Comparison of ENCODE assay signal across 13 mouse cellular contexts in the genomic region with DNA sequence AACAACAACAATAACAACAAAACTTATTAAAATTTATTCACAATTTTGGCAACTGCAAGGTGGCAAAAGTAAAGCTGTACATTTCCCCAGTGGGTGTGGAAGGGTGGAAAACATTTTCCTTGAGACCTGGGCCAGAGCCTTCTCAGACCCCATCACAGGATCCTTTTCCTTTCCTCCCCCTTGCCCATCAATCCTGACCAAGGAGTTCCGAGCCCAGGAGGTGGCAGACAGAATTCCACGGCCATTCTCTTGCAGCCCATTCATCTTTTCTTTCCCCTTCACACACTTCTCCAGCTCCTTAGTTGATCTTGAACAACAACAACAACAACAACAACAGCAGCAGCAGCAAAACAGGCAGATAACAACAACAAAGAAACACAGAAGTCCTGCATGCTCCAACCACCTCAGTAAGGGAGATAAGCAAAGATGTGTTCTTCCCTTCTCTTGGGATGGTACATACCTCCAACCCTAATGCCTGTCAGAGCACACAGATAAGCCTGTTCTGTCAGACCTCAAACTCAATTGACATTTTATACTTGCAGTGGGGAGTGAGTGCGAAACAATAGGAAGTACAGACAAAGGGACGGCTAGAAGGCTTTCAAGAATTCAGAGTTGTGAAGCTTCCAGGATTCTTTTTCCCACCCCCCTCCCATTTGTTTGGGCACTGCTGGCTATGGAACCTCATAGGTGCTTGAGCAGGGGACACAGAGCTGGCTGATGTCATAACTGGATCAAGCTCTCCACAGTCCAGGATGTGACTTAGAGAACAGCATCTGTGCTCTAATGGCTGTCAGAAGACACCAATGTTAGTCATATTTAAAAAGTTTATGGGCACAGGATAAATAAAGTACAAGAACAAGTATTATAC. TPM values are rescaled to one million over a fixed set of nuclear protein-coding genes. Genes with fewer than 3 reads are reported as not detected.
DNase-seq lines count a peak whose midpoint lies in the region; ATAC-seq and TF ChIP-seq lines count a peak whose summit lies in the region.
"Had no signal": no experiment of that assay in that cellular context is flagged by ENCODE, and none has a peak within 500 bp of the region (broad histone marks: within the 10 kb centered on the region; RNA-seq: fewer than 3 reads in every experiment).

No protein-coding gene starts in this region.

- H3K36me3 ChIP-seq in embryonic facial prominence, embryonic 10.5 days (replicated peaks): no peaks in the 10 kb centered on the region
- no peaks in the 10 kb centered on the region for H3K36me3 ChIP-seq in forebrain, embryonic 10.5 days (replicated peaks)
- H3K36me3 ChIP-seq in hindbrain, embryonic 14.5 days (replicated peaks; ENCODE audit: control insufficient read depth, insufficient read depth): no peaks in the 10 kb centered on the region
- H3K36me3 ChIP-seq in midbrain, embryonic 16.5 days (ENCODE audit: control insufficient read depth, insufficient read depth, low read length): no peaks in the 10 kb centered on the region
- H3K36me3 ChIP-seq: heart, embryonic 15.5 days had no signal

- 0 out of 2 replicates have a peak overlapping the region, but pooled peaks have one; percentile 0 for H3K9ac ChIP-seq in hindbrain, embryonic 14.5 days
- no peak overlapping the region for H3K9ac ChIP-seq in midbrain, embryonic 16.5 days (ENCODE audit: low read depth, low read length)
- H3K9ac ChIP-seq: heart, embryonic 15.5 days had no signal

- H3K9me3 ChIP-seq in embryonic facial prominence, embryonic 10.5 days: no peaks in the 10 kb centered on the region
- H3K9me3 ChIP-seq in forebrain, embryonic 10.5 days: no peaks in the 10 kb centered on the region
- H3K9me3 ChIP-seq in hindbrain, embryonic 14.5 days (ENCODE audit: control insufficient read depth, low read length): no peaks in the 10 kb centered on the region
- no peaks in the 10 kb centered on the region for H3K9me3 ChIP-seq in midbrain, embryonic 16.5 days (replicated peaks; ENCODE audit: control insufficient read depth, low read length, poor library complexity, severe bottlenecking)
- H3K9me3 ChIP-seq: heart, embryonic 15.5 days had no signal

- H3K27ac ChIP-seq in embryonic facial prominence, embryonic 10.5 days (replicated peaks): no peak overlapping the region
- H3K27ac ChIP-seq in forebrain, embryonic 10.5 days: peak overlapping the region; percentile 99
- H3K27ac ChIP-seq in hindbrain, embryonic 14.5 days: peak overlapping the region; percentile 93
- H3K27ac ChIP-seq in midbrain, embryonic 16.5 days (ENCODE audit: low read length): peak overlapping the region; percentile 87
- H3K27ac ChIP-seq in layer of hippocampus, adult 2 months: no peak overlapping the region
- H3K27ac ChIP-seq: heart, embryonic 15.5 days had no signal

- peak overlapping the region; percentile 18; the same call in 1 of the 2 replicates for H3K4me3 ChIP-seq in embryonic facial prominence, embryonic 10.5 days
- peak overlapping the region; percentile 73 for H3K4me3 ChIP-seq in forebrain, embryonic 10.5 days
- no peak overlapping the region for H3K4me3 ChIP-seq in hindbrain, embryonic 14.5 days (replicated peaks; ENCODE audit: low read length)
- H3K4me3 ChIP-seq in midbrain, embryonic 16.5 days (ENCODE audit: low read depth, low read length): no peak overlapping the region
- H3K4me3 ChIP-seq in layer of hippocampus, adult 2 months: no peak overlapping the region
- H3K4me3 ChIP-seq: heart, embryonic 15.5 days had no signal

- peak overlapping the region; percentile 76 for H3K4me2 ChIP-seq in hindbrain, embryonic 14.5 days (replicated peaks)
- H3K4me2 ChIP-seq in midbrain, embryonic 16.5 days (ENCODE audit: low read length): no peak overlapping the region
- H3K4me2 ChIP-seq: heart, embryonic 15.5 days had no signal

- H3K4me1 ChIP-seq in embryonic facial prominence, embryonic 10.5 days: peaks cover 10% of the 10 kb centered on the region
- peaks cover 92% of the 10 kb centered on the region for H3K4me1 ChIP-seq in forebrain, embryonic 10.5 days
- H3K4me1 ChIP-seq in hindbrain, embryonic 14.5 days (replicated peaks; ENCODE audit: control insufficient read depth, insufficient read depth, low read length): no peaks in the 10 kb centered on the region
- H3K4me1 ChIP-seq in midbrain, embryonic 16.5 days (ENCODE audit: control insufficient read depth, insufficient read depth, low read length): no peaks in the 10 kb centered on the region

- TF ChIP-seq CTCF in layer of hippocampus, adult 2 months (conservative IDR thresholded peaks at IDR 0.05): no peak

- peaks cover 100% of the 10 kb centered on the region for H3K27me3 ChIP-seq in embryonic facial prominence, embryonic 10.5 days (replicated peaks; ENCODE audit: low read depth, poor library complexity, severe bottlenecking)
- H3K27me3 ChIP-seq in forebrain, embryonic 10.5 days (ENCODE audit: poor library complexity, severe bottlenecking): peaks cover 100% of the 10 kb centered on the region
- H3K27me3 ChIP-seq in hindbrain, embryonic 14.5 days (ENCODE audit: control insufficient read depth, insufficient read depth, low read length): peaks cover 85% of the 10 kb centered on the region
- H3K27me3 ChIP-seq in midbrain, embryonic 16.5 days (ENCODE audit: control insufficient read depth, insufficient read depth, low read depth, low read length): peaks cover 40% of the 10 kb centered on the region
- H3K27me3 ChIP-seq: CH12.LX had no signal

- WGBS in embryonic facial prominence, embryonic 10.5 days: 5% methylated on average over 4 of the region's 4 CpGs
- 1% methylated on average over 4 of the region's 4 CpGs for WGBS in forebrain, embryonic 10.5 days
- WGBS in hindbrain, embryonic 14.5 days: 10% methylated on average over 4 of the region's 4 CpGs
- WGBS in midbrain, embryonic 16.5 days: 16% methylated on average over 4 of the region's 4 CpGs

- DNase-seq in embryonic facial prominence, embryonic 10.5 days (ENCODE audit: low spot score): peak; percentile 24
- DNase-seq in forebrain, embryonic 10.5 days (ENCODE audit: extremely low spot score, low spot score): peak; percentile 43
- no peak for DNase-seq in hindbrain, embryonic 14.5 days (ENCODE audit: low spot score)
- DNase-seq in layer of hippocampus, adult 2 months (ENCODE audit: low spot score in 2 of 2): no peak
- DNase-seq in heart, adult 9 months (ENCODE audit: low spot score in 2 of 2): no peak
- no peak for DNase-seq in spleen, postnatal 4 days (ENCODE audit: low spot score in 2 of 2)
- DNase-seq: adrenal gland, postnatal 14 days; lung, adult 18-20 months had no signal

- no peak for ATAC-seq in hindbrain, embryonic 14.5 days (ENCODE audit: low FRiP score)
- no peak for ATAC-seq in midbrain, embryonic 16.5 days
- ATAC-seq: intestine, embryonic 16.5 days; Patski had no signal

RNA-seq across cellular contexts. Expression of gene Zic1, which starts 19.3 kb away (rescaled TPM):
- 1.5 and 1.7 TPM in 2 replicates for polyA plus RNA-seq in embryonic facial prominence, embryonic 10.5 days (2016; fragmentation: Nextera tagmentation; extraction: Ambion mirVana)
- 6.2 and 8.9 TPM in 2 replicates for polyA plus RNA-seq in forebrain, embryonic 10.5 days (2016; fragmentation: Nextera tagmentation; extraction: Ambion mirVana)
- 21.4 and 25.1 TPM in 2 replicates for polyA plus RNA-seq in hindbrain, embryonic 14.5 days (2014; fragmentation: Nextera tagmentation; extraction: Ambion mirVana)
- 9.1 and 20.6 TPM in 2 replicates for polyA plus RNA-seq in midbrain, embryonic 16.5 days (2015; fragmentation: Nextera tagmentation; extraction: Ambion mirVana)
- 10 to 100 TPM; 12.1 to 18.4 TPM for total RNA-seq in layer of hippocampus, adult 2 months (2021)
- total RNA-seq: adrenal gland, postnatal 14 days; CH12.LX had no signal
- polyA plus RNA-seq: intestine, embryonic 16.5 days; Patski had no signal

RNA-seq across cellular contexts. Expression of gene Zic4, which starts 22.7 kb away (rescaled TPM):
- polyA plus RNA-seq in embryonic facial prominence, embryonic 10.5 days (2016; fragmentation: Nextera tagmentation; extraction: Ambion mirVana): 4.0 and 5.5 TPM in 2 replicates
- 24.8 and 41.8 TPM in 2 replicates for polyA plus RNA-seq in forebrain, embryonic 10.5 days (2016; fragmentation: Nextera tagmentation; extraction: Ambion mirVana)
- 47.8 and 54.9 TPM in 2 replicates for polyA plus RNA-seq in hindbrain, embryonic 14.5 days (2014; fragmentation: Nextera tagmentation; extraction: Ambion mirVana)
- polyA plus RNA-seq in midbrain, embryonic 16.5 days (2015; fragmentation: Nextera tagmentation; extraction: Ambion mirVana): 55.8 and 154 TPM in 2 replicates
- total RNA-seq in layer of hippocampus, adult 2 months (2021): 1 to 10 TPM; 2.8 to 3.3 TPM
- total RNA-seq: adrenal gland, postnatal 14 days; CH12.LX had no signal
- polyA plus RNA-seq: heart, embryonic 15.5 days; intestine, embryonic 16.5 days; Patski had no signal

Comparison
In these comparisons a context has a peak if more than half of its experiments do, and no peak if none do; other contexts are left out.
1. DNase-seq: peak in embryonic facial prominence, embryonic 10.5 days (single experiment) and forebrain, embryonic 10.5 days (single experiment); none in hindbrain, embryonic 14.5 days (single experiment), layer of hippocampus, adult 2 months (0 of 2), heart, adult 9 months (0 of 2) and spleen, postnatal 4 days (0 of 2).
2. H3K27ac ChIP-seq: peak in forebrain, embryonic 10.5 days (single experiment), hindbrain, embryonic 14.5 days (single experiment) and midbrain, embryonic 16.5 days (single experiment); none in embryonic facial prominence, embryonic 10.5 days (single experiment) and layer of hippocampus, adult 2 months (single experiment).
3. H3K4me3 ChIP-seq: peak in embryonic facial prominence, embryonic 10.5 days (single experiment) and forebrain, embryonic 10.5 days (single experiment); none in hindbrain, embryonic 14.5 days (single experiment), midbrain, embryonic 16.5 days (single experiment) and layer of hippocampus, adult 2 months (single experiment).